Mouse (Mus musculus) hindbrain, postnatal 0 days (tissue): ENCODE data around the gene Myod1. TPM values are rescaled to one million over a fixed set of nuclear protein-coding genes. Genes with fewer than 3 reads are reported as not detected.

Source experiments
- ATAC-seq: fragments of 200-750 bp; cut with Nextera tagmentation; 2 replicates; pipeline ENCODE4 v1.8.0; 2017; ENCODE audit warnings: mild to moderate bottlenecking, moderate TSS enrichment, moderate library complexity
- DNase-seq: peaks from one replicate; pipeline ENCODE4 v3.0.0-alpha.2; 2015; ENCODE audit warnings: low spot score
- H3K27ac ChIP-seq: fragments of 300-500 bp; sonication (generic); 2 replicates; pipeline ENCODE4 v1.5.1; 2014; ENCODE audit warnings: mild to moderate bottlenecking
- H3K27me3 ChIP-seq: fragments of 300-500 bp; sonication (generic); 2 replicates; pipeline ENCODE4 v1.6.1; 2014; ENCODE audit warnings: low read length, mixed read lengths; ENCODE audit not compliant: insufficient read depth
- H3K36me3 ChIP-seq: fragments of 300-500 bp; sonication (generic); 2 replicates; pipeline ENCODE4 v1.6.1; 2014; ENCODE audit warnings: low read length, mixed read lengths; ENCODE audit not compliant: insufficient read depth
- H3K4me1 ChIP-seq: fragments of 300-500 bp; sonication (generic); 2 replicates; pipeline ENCODE4 v1.6.1; 2014; ENCODE audit warnings: antibody characterized with exemption, low read length, mixed read lengths; ENCODE audit not compliant: insufficient read depth
- H3K4me2 ChIP-seq: fragments of 300-500 bp; sonication (generic); 2 replicates; pipeline ENCODE4 v1.6.1; 2014; ENCODE audit warnings: low read depth, mild to moderate bottlenecking, low read length, moderate library complexity, mixed read lengths
- H3K4me3 ChIP-seq: fragments of 300-500 bp; sonication (generic); 2 replicates; pipeline ENCODE4 v1.5.1; 2014; ENCODE audit warnings: low read length
- H3K9ac ChIP-seq: fragments of 300-500 bp; sonication (generic); replicated peaks from 2 replicates; pipeline ENCODE4 v1.6.1; 2014; ENCODE audit warnings: mild to moderate bottlenecking, low read length, moderate library complexity, mixed read lengths
- H3K9me3 ChIP-seq: fragments of 300-500 bp; sonication (generic); 2 replicates; pipeline ENCODE4 v1.6.1; 2016; ENCODE audit warnings: low read length, mixed read lengths
- CTCF ChIP-seq: IDR thresholded peaks from 2 replicates; pipeline ENCODE4 v1.5.1; 2016; ENCODE audit warnings: antibody characterized with exemption, control low read depth, low read depth
- WGBS: fragments of 180-500 bp; shearing (Covaris S2); extraction: QIAGEN DNeasy Blood & Tissue Kit; methylation state at CpG from one replicate; pipeline ENCODE4 v1.1.7; 2014; 5-methylcytosine and 5-hydroxymethylcytosine counted together
- polyA plus RNA-seq: library from polyadenylated mRNA; unstranded; fragments of >200 nt; fragmentation: Nextera tagmentation; extraction: Ambion mirVana; gene quantifications from 2 replicates; pipeline ENCODE4 v1.2.1, GENCODE M21; 2015
- total RNA-seq: library from RNA; depleted of rRNA; stranded (reverse); fragments of >200 nt; gene quantifications from 2 replicates; pipeline ENCODE4 v1.2.3, GENCODE M21; 2014

Gene Myod1
- total and polyA plus RNA-seq, 2 experiments from 2014 or later, result 0.20 to 0.99 TPM

DNA sequence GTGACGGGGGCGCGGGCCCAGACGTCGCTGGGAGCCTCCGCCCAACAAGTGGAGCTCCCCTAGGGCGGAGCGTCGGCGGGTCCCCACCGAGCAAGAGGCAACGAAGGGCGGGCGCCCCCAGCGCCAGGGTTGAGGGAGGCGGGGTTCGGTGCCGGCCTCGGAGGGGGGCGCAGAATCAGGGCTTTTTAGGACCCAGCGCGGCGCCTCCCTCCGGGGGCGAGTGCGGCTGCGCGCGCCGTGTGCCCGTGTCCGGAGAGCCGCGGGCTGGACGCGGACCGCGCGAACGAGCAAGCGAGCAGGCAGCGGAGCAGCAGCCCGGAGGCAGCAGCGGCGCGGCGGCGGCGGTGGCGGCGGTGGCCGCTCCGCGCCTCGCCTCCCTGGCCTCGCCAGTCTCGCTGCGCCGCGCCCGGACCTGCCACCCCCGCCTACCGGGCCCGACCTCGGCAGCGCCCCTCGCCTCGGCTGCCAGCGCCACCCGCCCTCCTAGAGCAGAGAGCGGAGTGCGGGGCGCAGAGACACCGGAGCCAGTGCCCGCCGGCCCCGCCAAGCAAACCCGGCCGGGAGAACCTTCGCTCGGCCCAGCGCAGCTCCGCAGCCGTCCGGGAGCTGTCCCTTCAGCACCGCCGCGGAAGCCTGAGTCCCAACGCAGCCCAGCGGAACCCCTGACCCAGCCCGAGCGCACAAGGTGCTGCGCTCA lies 20.1 kb downstream of the Myod1 start, which contains the start of gene Kcnc1:
Gene Kcnc1 (plus strand): TSS at position 267 of the 697 bp plus-strand sequence.
- TF ChIP-seq CTCF, result no peak
- Histone ChIP-seq H3K27ac (peak within 1 kb of the TSS; percentile 86), H3K4me1 (peaks cover 21% of the 10 kb centered on the region), H3K4me3 (peak within 1 kb of the TSS; percentile 81), H3K27me3 (no peaks in the 10 kb centered on the region), H3K4me2 (peak within 1 kb of the TSS; percentile 74), H3K9me3 (no peaks in the 10 kb centered on the region), H3K36me3 (no peaks in the 10 kb centered on the region), H3K9ac (peak within 1 kb of the TSS; percentile 94)
- peak; percentile 93 for DNase-seq
- 1% methylated on average over 75 of the region's 93 CpGs for WGBS
- ATAC-seq, result peak; percentile 79

DNA sequence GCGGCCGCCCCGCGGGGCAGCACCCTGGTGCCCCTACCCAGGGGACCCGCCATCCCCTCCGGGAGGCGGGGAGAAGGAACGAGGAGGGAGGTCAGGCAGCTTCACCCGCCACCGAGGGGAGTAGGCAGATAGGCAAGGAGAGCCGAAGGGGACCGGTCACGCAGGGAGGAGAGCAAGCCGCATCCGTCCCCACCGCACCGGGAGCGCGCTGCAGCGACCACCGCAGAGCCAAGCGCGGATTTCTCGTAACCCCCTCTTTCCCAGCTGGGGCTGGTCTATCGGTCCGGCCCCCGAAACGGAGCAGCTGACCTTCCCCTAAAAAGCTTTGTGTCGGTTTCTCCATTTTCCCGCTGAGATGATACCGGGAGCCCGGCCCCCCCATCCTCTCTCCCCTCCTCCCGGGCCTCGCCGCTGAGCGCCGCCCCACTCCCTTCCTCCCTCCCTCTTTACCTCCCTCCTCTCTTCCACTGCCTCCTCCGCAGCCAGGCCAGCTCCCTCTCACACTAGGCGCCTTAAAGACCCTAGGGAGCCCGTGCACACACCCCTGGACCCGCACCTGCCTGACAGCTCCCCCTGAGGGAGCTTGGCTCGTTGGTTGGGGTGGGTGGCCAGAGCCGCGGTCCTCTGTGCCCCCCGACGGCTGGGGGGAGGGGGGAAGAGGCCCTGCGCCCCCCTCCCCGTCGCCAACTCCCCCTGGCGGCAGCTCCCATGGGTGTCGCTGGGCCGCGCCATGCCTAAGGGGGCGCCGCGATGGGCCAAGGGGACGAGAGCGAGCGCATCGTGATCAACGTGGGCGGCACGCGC lies 20.9 kb downstream of the Myod1 start:
- 1% methylated on average over 50 of the region's 64 CpGs for WGBS
- Histone ChIP-seq H3K27ac (peak overlapping the region; percentile 86), H3K9ac (peak overlapping the region; percentile 94), H3K27me3 (no peaks in the 10 kb centered on the region), H3K36me3 (no peaks in the 10 kb centered on the region), H3K9me3 (no peaks in the 10 kb centered on the region), H3K4me1 (peaks cover 29% of the 10 kb centered on the region), H3K4me3 (peak overlapping the region; percentile 81), H3K4me2 (peak overlapping the region; percentile 74)
- peak; percentile 76 for DNase-seq
- TF ChIP-seq CTCF, result peak; percentile 57
- ATAC-seq, result peak; percentile 50

DNA sequence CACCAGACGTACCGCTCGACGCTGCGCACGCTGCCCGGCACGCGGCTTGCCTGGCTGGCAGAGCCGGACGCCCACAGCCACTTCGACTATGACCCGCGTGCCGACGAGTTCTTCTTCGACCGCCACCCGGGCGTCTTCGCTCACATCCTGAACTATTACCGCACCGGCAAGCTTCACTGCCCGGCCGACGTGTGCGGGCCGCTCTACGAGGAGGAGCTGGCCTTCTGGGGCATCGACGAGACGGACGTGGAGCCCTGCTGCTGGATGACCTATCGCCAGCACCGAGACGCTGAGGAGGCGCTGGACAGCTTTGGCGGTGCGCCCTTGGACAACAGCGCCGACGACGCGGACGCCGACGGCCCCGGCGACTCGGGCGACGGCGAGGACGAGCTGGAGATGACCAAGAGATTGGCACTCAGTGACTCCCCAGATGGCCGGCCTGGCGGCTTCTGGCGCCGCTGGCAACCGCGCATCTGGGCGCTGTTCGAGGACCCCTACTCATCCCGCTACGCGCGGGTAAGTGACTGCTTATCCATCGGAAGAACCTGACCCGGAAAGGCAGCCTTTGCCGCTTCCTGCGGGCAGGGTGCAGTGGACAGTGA lies 21.6 kb downstream of the Myod1 start:
- no peak for DNase-seq
- Histone ChIP-seq H3K4me2 (peak overlapping the region; percentile 74), H3K4me3 (peak overlapping the region; percentile 81), H3K27ac (peak overlapping the region; percentile 86; the same call in 1 of the 2 replicates), H3K4me1 (peaks cover 29% of the 10 kb centered on the region), H3K27me3 (no peaks in the 10 kb centered on the region), H3K9ac (peak overlapping the region; percentile 94), H3K36me3 (no peaks in the 10 kb centered on the region), H3K9me3 (no peaks in the 10 kb centered on the region)
- TF ChIP-seq CTCF, result no peak
- WGBS, result 5% methylated on average over 70 of the region's 70 CpGs
- ATAC-seq, result no peak

DNA sequence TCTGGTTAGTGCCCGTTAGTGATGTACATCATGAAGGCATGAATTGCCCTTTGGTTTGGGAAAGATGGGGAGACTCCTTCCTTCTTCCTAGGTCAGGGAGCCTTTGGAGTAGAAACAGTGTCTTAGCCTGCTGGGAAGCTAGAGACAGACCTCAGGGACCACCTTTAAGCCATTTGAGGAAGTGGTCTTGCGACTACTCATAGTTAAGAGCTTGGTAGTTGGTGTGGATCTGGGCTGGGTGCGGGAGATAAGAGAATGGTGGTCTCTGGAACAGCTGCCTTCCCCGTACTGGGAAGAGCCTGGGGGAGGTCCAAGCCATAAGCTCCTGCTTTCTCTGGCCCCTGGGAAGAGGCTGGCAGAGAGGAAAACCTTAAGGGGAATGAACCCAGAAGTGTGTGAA lies 22.3 kb downstream of the Myod1 start:
- H3K27me3 ChIP-seq, result no peaks in the 10 kb centered on the region
- H3K4me3 ChIP-seq, result peak overlapping the region; percentile 81
- H3K4me1 ChIP-seq, result peaks cover 32% of the 10 kb centered on the region
- no peak for DNase-seq
- ATAC-seq, result no peak
- peak overlapping the region; percentile 94 for H3K9ac ChIP-seq
- no peaks in the 10 kb centered on the region for H3K36me3 ChIP-seq
- TF ChIP-seq CTCF, result no peak
- H3K27ac ChIP-seq, result no peak overlapping the region
- no peaks in the 10 kb centered on the region for H3K9me3 ChIP-seq
- H3K4me2 ChIP-seq, result peak overlapping the region; percentile 74
- 37% methylated on average over 4 of the region's 4 CpGs for WGBS

DNA sequence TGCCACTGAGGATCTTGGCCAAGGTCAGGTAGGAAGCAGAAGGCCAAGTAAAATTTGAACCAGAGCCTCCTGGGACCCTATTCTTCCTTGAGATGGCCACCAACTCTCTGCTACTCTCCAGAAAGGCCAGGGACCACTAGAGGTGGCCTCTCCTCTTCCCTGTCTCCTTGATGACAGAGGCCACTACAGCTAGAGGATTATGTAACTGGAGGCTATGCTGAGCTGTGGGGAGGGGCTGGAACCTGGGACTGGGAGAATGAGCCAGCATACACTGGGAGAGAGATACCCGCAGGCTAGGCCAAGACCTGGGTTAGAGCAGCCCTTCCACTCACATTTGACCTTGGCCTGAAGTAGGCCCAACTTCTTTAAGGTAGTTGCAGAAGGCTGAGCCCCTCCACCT lies 23.4 kb downstream of the Myod1 start:
- Histone ChIP-seq H3K9me3 (no peaks in the 10 kb centered on the region), H3K27me3 (no peaks in the 10 kb centered on the region), H3K4me3 (peak overlapping the region; percentile 81), H3K27ac (no peak overlapping the region), H3K9ac (peak overlapping the region; percentile 35; the same call in 1 of the 2 replicates), H3K4me2 (peak overlapping the region; percentile 74), H3K4me1 (peaks cover 34% of the 10 kb centered on the region; the same call in 1 of the 2 replicates), H3K36me3 (no peaks in the 10 kb centered on the region)
- DNase-seq (no peak), ATAC-seq (no peak)
- no peak for TF ChIP-seq CTCF
- 73% methylated on average over 1 of the region's 1 CpGs for WGBS

DNA sequence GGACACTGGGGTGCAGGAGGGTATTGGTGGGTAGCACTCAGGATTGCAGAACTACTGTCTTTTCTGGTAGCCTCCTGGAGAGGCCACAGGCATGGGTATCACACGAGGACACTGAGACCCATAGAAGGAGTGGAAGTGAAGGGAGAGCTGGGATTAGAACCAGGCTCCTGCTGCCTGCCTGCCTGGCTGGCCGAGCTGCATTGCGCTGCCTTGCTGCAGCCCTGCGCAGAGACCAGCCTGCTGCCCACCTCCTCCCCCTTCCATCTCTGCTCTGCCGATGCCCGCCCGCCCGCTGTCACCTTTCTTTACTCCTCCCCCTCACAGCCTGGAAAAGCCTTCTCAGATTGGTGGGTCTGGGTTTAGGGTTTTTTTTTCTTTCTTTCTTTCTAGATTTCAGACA lies 24.1 kb downstream of the Myod1 start:
- Histone ChIP-seq H3K9ac (peak overlapping the region; percentile 35), H3K9me3 (no peaks in the 10 kb centered on the region), H3K36me3 (no peaks in the 10 kb centered on the region), H3K4me3 (peak overlapping the region; percentile 81), H3K27ac (no peak overlapping the region), H3K4me2 (peak overlapping the region; percentile 74), H3K4me1 (peaks cover 34% of the 10 kb centered on the region; the same call in 1 of the 2 replicates), H3K27me3 (no peaks in the 10 kb centered on the region)
- TF ChIP-seq CTCF, result no peak
- peak; percentile 66 for DNase-seq
- WGBS, result 33% methylated on average over 8 of the region's 8 CpGs
- ATAC-seq, result no peak
